Mouse (Mus musculus) C2C12 (cell line): Measurements from ENCODE around the gene Olfr1418. TPM values are rescaled to one million over a fixed set of nuclear protein-coding genes. Genes with fewer than 3 reads are reported as not detected.

Experiments used
- H3K27me3 ChIP-seq: one replicate; pipeline ENCODE4 v1.6.1; 2011; ENCODE audit not compliant: control insufficient read depth, insufficient read depth, insufficient read length
- H3K36me3 ChIP-seq: one replicate; pipeline ENCODE4 v1.6.1; 2011; ENCODE audit not compliant: control insufficient read depth, insufficient read depth
- H3K4me3 ChIP-seq: one replicate; pipeline ENCODE4 v1.5.1; 2011; ENCODE audit warnings: mild to moderate bottlenecking, control low read depth; ENCODE audit not compliant: poor library complexity, insufficient read depth, severe bottlenecking
- H3K79me2 ChIP-seq: one replicate; pipeline ENCODE4 v1.6.1; 2011; ENCODE audit not compliant: control insufficient read depth, insufficient read depth
- H3K79me3 ChIP-seq: one replicate; pipeline ENCODE4 v1.6.1; 2011; ENCODE audit warnings: low read depth, control low read depth
- H3ac ChIP-seq: one replicate; pipeline ENCODE3; 2011; ENCODE audit warnings: low read depth; ENCODE audit not compliant: control insufficient read depth, insufficient read length
- CEBPB ChIP-seq: IDR thresholded peaks from one replicate; pipeline ENCODE4 v1.6.1; 2011; ENCODE audit warnings: low read depth, mild to moderate bottlenecking, control low read depth, moderate library complexity
- CTCF ChIP-seq: IDR thresholded peaks from one replicate; pipeline ENCODE4 v1.5.1; 2011; ENCODE audit not compliant: control insufficient read depth, insufficient read depth, insufficient read length
- FOSL1 ChIP-seq: IDR thresholded peaks from one replicate; pipeline ENCODE4 v1.8.0; 2011; ENCODE audit warnings: mild to moderate bottlenecking, low read length; ENCODE audit not compliant: poor library complexity, insufficient read depth, severe bottlenecking
- MAX ChIP-seq: IDR thresholded peaks from one replicate; pipeline ENCODE4 v1.6.1; 2011; ENCODE audit warnings: mild to moderate bottlenecking, control low read depth
- MYOD1 ChIP-seq: IDR thresholded peaks from one replicate; pipeline ENCODE4 v1.6.1; 2011; ENCODE audit warnings: low read depth; ENCODE audit not compliant: control insufficient read depth, insufficient read length
- MYOG ChIP-seq: IDR thresholded peaks from one replicate; pipeline ENCODE4 v1.6.1; 2011; ENCODE audit not compliant: control insufficient read depth, insufficient read length; ENCODE audit errors: extremely low read depth
- USF1 ChIP-seq: IDR thresholded peaks from one replicate; pipeline ENCODE4 v1.6.1; 2011; ENCODE audit warnings: low read depth, mild to moderate bottlenecking, control low read depth, moderate library complexity
- polyA plus RNA-seq: library from polyadenylated mRNA; unstranded; fragments of >200 nt; fragmentation: generic; extraction: Trizol; gene quantifications from one replicate; pipeline ENCODE4 v1.2.1, GENCODE M21; 2012; ENCODE audit warnings: missing spikeins

Olfr1418 gene
- polyA plus RNA-seq, 1 experiment: not detected

- no peaks in the 10 kb centered on the region for H3K27me3 ChIP-seq
- no peak overlapping the region for H3ac ChIP-seq
- no peaks in the 10 kb centered on the region for H3K79me3 ChIP-seq
- H3K36me3 ChIP-seq: no peaks in the 10 kb centered on the region
- no peaks in the 10 kb centered on the region for H3K79me2 ChIP-seq
- TF ChIP-seq MAX (no peak), CTCF (peak; percentile 35)
- peak overlapping the region; percentile 45 for H3K4me3 ChIP-seq
These were observed 41.1 kb downstream of the Olfr1418 start for GRCm38 (mm10) chr19:11819800-11820199.

GRCm38 (mm10) chr19:11819143-11819700 lies 41.6 kb downstream of the Olfr1418 start, which contains the start of gene Stx3:
TSS of gene Stx3 (minus strand) at chr19:11819403.
- no peaks in the 10 kb centered on the region for H3K79me3 ChIP-seq
- H3K79me2 ChIP-seq: no peaks in the 10 kb centered on the region
- no peaks in the 10 kb centered on the region for H3K36me3 ChIP-seq
- H3K4me3 ChIP-seq: peak within 1 kb of the TSS; percentile 45
- H3ac ChIP-seq: peak within 1 kb of the TSS; percentile 77
- TF ChIP-seq FOSL1 (no peak), CEBPB (no peak), MYOG (no peak), USF1 (no peak), CTCF (no peak), MYOD1 (no peak), MAX (no peak)
- H3K27me3 ChIP-seq: no peaks in the 10 kb centered on the region

GRCm38 (mm10) chr19:11818199-11819142 lies 42.4 kb downstream of the Olfr1418 start:
- TF ChIP-seq USF1 (peak; percentile 73), FOSL1 (no peak)
- Histone ChIP-seq H3ac (peak overlapping the region; percentile 77), H3K4me3 (peak overlapping the region; percentile 45), H3K27me3 (no peaks in the 10 kb centered on the region), H3K79me3 (no peaks in the 10 kb centered on the region), H3K79me2 (no peaks in the 10 kb centered on the region), H3K36me3 (no peaks in the 10 kb centered on the region)

GRCm38 (mm10) chr19:11817586-11817985 lies 43.3 kb downstream of the Olfr1418 start:
- TF ChIP-seq MYOG (no peak), MYOD1 (no peak), FOSL1 (no peak), MAX (no peak), USF1 (no peak), CTCF (no peak), CEBPB (no peak)
- H3ac ChIP-seq: no peak overlapping the region
- H3K4me3 ChIP-seq: peak overlapping the region; percentile 45
- H3K27me3 ChIP-seq: no peaks in the 10 kb centered on the region
- H3K79me3 ChIP-seq: no peaks in the 10 kb centered on the region
- H3K79me2 ChIP-seq: no peaks in the 10 kb centered on the region
- no peaks in the 10 kb centered on the region for H3K36me3 ChIP-seq

- no peak overlapping the region for H3ac ChIP-seq
- H3K79me2 ChIP-seq: no peaks in the 10 kb centered on the region
- H3K79me3 ChIP-seq: no peaks in the 10 kb centered on the region
- H3K27me3 ChIP-seq: no peaks in the 10 kb centered on the region
- no peak for TF ChIP-seq CEBPB
- no peak for TF ChIP-seq CTCF
- no peak for TF ChIP-seq USF1
- TF ChIP-seq MAX: no peak
- TF ChIP-seq MYOD1: no peak
- no peak for TF ChIP-seq FOSL1
- H3K36me3 ChIP-seq: no peaks in the 10 kb centered on the region
- no peak overlapping the region for H3K4me3 ChIP-seq
These were observed 44.2 kb downstream of the Olfr1418 start for GRCm38 (mm10) chr19:11816706-11817105.

GRCm38 (mm10) chr19:11814742-11815333 lies 46.0 kb downstream of the Olfr1418 start:
- H3K79me3 ChIP-seq: no peaks in the 10 kb centered on the region
- H3K79me2 ChIP-seq: no peaks in the 10 kb centered on the region
- TF ChIP-seq MYOD1 (no peak), USF1 (no peak), MAX (no peak), MYOG (no peak), CEBPB (no peak), CTCF (no peak)
- H3K27me3 ChIP-seq: no peaks in the 10 kb centered on the region
- H3K36me3 ChIP-seq: no peaks in the 10 kb centered on the region
- no peak overlapping the region for H3K4me3 ChIP-seq
- H3ac ChIP-seq: no peak overlapping the region
